Comparison of ENCODE assay signal across 24 mouse cellular contexts in the genomic region with DNA sequence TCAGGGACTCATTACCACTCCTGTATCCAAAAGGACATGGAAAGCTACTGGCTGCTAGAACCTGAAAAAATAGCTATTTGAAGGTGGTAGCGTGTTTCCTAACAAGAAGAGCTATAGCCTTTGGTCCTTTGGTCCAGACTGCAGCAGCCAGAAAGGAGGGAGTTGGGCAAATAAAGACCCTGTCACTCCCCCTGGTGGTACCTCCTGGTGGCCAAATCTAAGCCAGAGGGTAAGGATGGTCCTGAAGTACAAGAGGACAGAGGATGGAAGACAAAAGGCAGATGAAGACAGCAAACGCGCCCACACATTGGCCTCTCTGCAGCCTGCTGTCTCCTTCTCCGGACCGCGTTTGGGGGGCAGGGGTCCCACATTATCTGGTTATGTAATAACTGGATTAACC.
DNase-seq lines count a peak whose midpoint lies in the region; ATAC-seq and TF ChIP-seq lines count a peak whose summit lies in the region.
"Had no signal": no experiment of that assay in that cellular context is flagged by ENCODE, and none has a peak within 500 bp of the region (broad histone marks: within the 10 kb centered on the region; RNA-seq: fewer than 3 reads in every experiment).

No protein-coding gene starts in this region.

- H3K27ac ChIP-seq in hindbrain, postnatal 0 days = no peak overlapping the region
- no peak overlapping the region for H3K27ac ChIP-seq in hindbrain, embryonic 16.5 days (ENCODE audit: low read depth, low read length)
- H3K27ac ChIP-seq in liver, postnatal 0 days (ENCODE audit: low read depth) = no peak overlapping the region
- no peak overlapping the region for H3K27ac ChIP-seq in liver, embryonic 12.5 days
- H3K27ac ChIP-seq: embryonic facial prominence, embryonic 15.5 days; gastrocnemius, adult 2 months; heart, embryonic 13.5 days; lung, embryonic 15.5 days; macrophage; midbrain, embryonic 10.5 days; neural tube, embryonic 13.5 days had no signal

- no peak overlapping the region for H3K4me3 ChIP-seq in hindbrain, postnatal 0 days (ENCODE audit: low read length)
- H3K4me3 ChIP-seq in hindbrain, embryonic 16.5 days (ENCODE audit: low read length) = no peak overlapping the region
- no peak overlapping the region for H3K4me3 ChIP-seq in liver, postnatal 0 days (ENCODE audit: low read depth, low read length)
- no peak overlapping the region for H3K4me3 ChIP-seq in liver, embryonic 12.5 days
- H3K4me3 ChIP-seq in E14TG2a.4 (replicated peaks; ENCODE audit: low read length) = no peak overlapping the region
- H3K4me3 ChIP-seq: embryonic facial prominence, embryonic 15.5 days; gastrocnemius, adult 2 months; heart, embryonic 13.5 days; lung, embryonic 15.5 days; midbrain, embryonic 10.5 days; neural tube, embryonic 13.5 days had no signal

- no peak for ATAC-seq in hindbrain, postnatal 0 days
- ATAC-seq in hindbrain, embryonic 16.5 days = no peak
- ATAC-seq in liver, postnatal 0 days = no peak
- no peak for ATAC-seq in liver, embryonic 12.5 days
- ATAC-seq: activated CD4-positive, CD25-positive, alpha-beta regulatory T cell, adult 4 months had no signal

- no peak overlapping the region for H3K4me2 ChIP-seq in hindbrain, postnatal 0 days (ENCODE audit: low read depth, low read length)
- H3K4me2 ChIP-seq in hindbrain, embryonic 16.5 days (ENCODE audit: low read length) = no peak overlapping the region
- H3K4me2 ChIP-seq in liver, postnatal 0 days (ENCODE audit: low read depth, low read length) = no peak overlapping the region
- H3K4me2 ChIP-seq in liver, embryonic 12.5 days = no peak overlapping the region
- H3K4me2 ChIP-seq: embryonic facial prominence, embryonic 15.5 days; heart, embryonic 13.5 days; lung, embryonic 15.5 days; neural tube, embryonic 13.5 days had no signal

- H3K9me3 ChIP-seq in hindbrain, postnatal 0 days (ENCODE audit: low read length) = no peaks in the 10 kb centered on the region
- no peaks in the 10 kb centered on the region for H3K9me3 ChIP-seq in hindbrain, embryonic 16.5 days (ENCODE audit: control insufficient read depth, low read length)
- H3K9me3 ChIP-seq in liver, postnatal 0 days (ENCODE audit: low read length) = no peaks in the 10 kb centered on the region
- H3K9me3 ChIP-seq in liver, embryonic 12.5 days (replicated peaks) = no peaks in the 10 kb centered on the region
- peaks cover 7% of the 10 kb centered on the region; the same call in 1 of the 2 replicates for H3K9me3 ChIP-seq in E14TG2a.4 (ENCODE audit: low read length)
- H3K9me3 ChIP-seq: embryonic facial prominence, embryonic 15.5 days; lung, embryonic 15.5 days; midbrain, embryonic 10.5 days; neural tube, embryonic 13.5 days had no signal

- H3K27me3 ChIP-seq in hindbrain, postnatal 0 days (ENCODE audit: insufficient read depth, low read length) = no peaks in the 10 kb centered on the region
- no peaks in the 10 kb centered on the region for H3K27me3 ChIP-seq in hindbrain, embryonic 16.5 days (replicated peaks; ENCODE audit: control insufficient read depth, insufficient read depth, low read length)
- H3K27me3 ChIP-seq in liver, postnatal 0 days (ENCODE audit: insufficient read depth, low read length) = no peaks in the 10 kb centered on the region
- H3K27me3 ChIP-seq in liver, embryonic 12.5 days (replicated peaks) = no peaks in the 10 kb centered on the region
- H3K27me3 ChIP-seq in E14TG2a.4 (ENCODE audit: insufficient read depth, low read length) = no peaks in the 10 kb centered on the region
- H3K27me3 ChIP-seq: embryonic facial prominence, embryonic 15.5 days; lung, embryonic 15.5 days; neural tube, embryonic 13.5 days had no signal

- no peaks in the 10 kb centered on the region for H3K4me1 ChIP-seq in hindbrain, postnatal 0 days (ENCODE audit: insufficient read depth, low read length)
- no peaks in the 10 kb centered on the region for H3K4me1 ChIP-seq in hindbrain, embryonic 16.5 days (ENCODE audit: control insufficient read depth, insufficient read depth, low read depth, low read length)
- no peaks in the 10 kb centered on the region for H3K4me1 ChIP-seq in liver, postnatal 0 days (ENCODE audit: insufficient read depth)
- no peaks in the 10 kb centered on the region for H3K4me1 ChIP-seq in liver, embryonic 12.5 days
- no peaks in the 10 kb centered on the region for H3K4me1 ChIP-seq in E14TG2a.4 (replicated peaks; ENCODE audit: low read depth, low read length)
- H3K4me1 ChIP-seq: embryonic facial prominence, embryonic 15.5 days; heart, embryonic 13.5 days; lung, embryonic 15.5 days; midbrain, embryonic 10.5 days; neural tube, embryonic 13.5 days had no signal

- TF ChIP-seq CTCF in hindbrain, postnatal 0 days (IDR thresholded peaks at IDR 0.05; ENCODE audit: low read depth) = peak; percentile 63
- TF ChIP-seq CTCF in liver, postnatal 0 days (IDR thresholded peaks at IDR 0.05; ENCODE audit: low read depth) = peak; percentile 15; the same call in 1 of the 2 replicates
- peak; percentile 24 for TF ChIP-seq CTCF in E14TG2a.4 (conservative IDR thresholded peaks at IDR 0.05; ENCODE audit: low read length)
- peak; percentile 39; the same call in 1 of the 2 replicates for TF ChIP-seq CTCF in brain, embryonic 14.5 days (IDR thresholded peaks at IDR 0.05; ENCODE audit: borderline replicate concordance, extremely low read depth, insufficient read depth, insufficient read length)

- no peak for TF ChIP-seq EP300 in liver, postnatal 0 days (IDR thresholded peaks at IDR 0.05; ENCODE audit: low read depth)

- H3K9ac ChIP-seq in hindbrain, postnatal 0 days (replicated peaks; ENCODE audit: low read length) = no peak overlapping the region
- H3K9ac ChIP-seq in hindbrain, embryonic 16.5 days (ENCODE audit: low read depth, low read length) = no peak overlapping the region
- H3K9ac ChIP-seq in liver, postnatal 0 days (replicated peaks) = no peak overlapping the region
- H3K9ac ChIP-seq in liver, embryonic 12.5 days = no peak overlapping the region
- H3K9ac ChIP-seq: embryonic facial prominence, embryonic 15.5 days; heart, embryonic 13.5 days; lung, embryonic 15.5 days; neural tube, embryonic 13.5 days had no signal

- TF ChIP-seq POLR2A in brain, embryonic 14.5 days (IDR thresholded peaks at IDR 0.05; ENCODE audit: borderline replicate concordance, extremely low read depth, insufficient read depth, insufficient read length, poor library complexity, severe bottlenecking) = no peak

- 71% methylated on average over 6 of the region's 6 CpGs for WGBS in hindbrain, postnatal 0 days
- WGBS in hindbrain, embryonic 16.5 days = 64% methylated on average over 6 of the region's 6 CpGs
- 63% methylated on average over 6 of the region's 6 CpGs for WGBS in liver, postnatal 0 days (ENCODE audit: insufficient replicate concordance)
- WGBS in liver, embryonic 12.5 days (ENCODE audit: insufficient replicate concordance) = 67% methylated on average over 6 of the region's 6 CpGs

- no peaks in the 10 kb centered on the region for H3K36me3 ChIP-seq in hindbrain, postnatal 0 days (ENCODE audit: insufficient read depth, low read length)
- H3K36me3 ChIP-seq in hindbrain, embryonic 16.5 days (ENCODE audit: control insufficient read depth, insufficient read depth, low read length) = no peaks in the 10 kb centered on the region
- no peaks in the 10 kb centered on the region for H3K36me3 ChIP-seq in liver, postnatal 0 days (replicated peaks; ENCODE audit: insufficient read depth, low read length)
- no peaks in the 10 kb centered on the region for H3K36me3 ChIP-seq in liver, embryonic 12.5 days
- H3K36me3 ChIP-seq in E14TG2a.4 (ENCODE audit: insufficient read depth, low read length) = no peaks in the 10 kb centered on the region
- H3K36me3 ChIP-seq: embryonic facial prominence, embryonic 15.5 days; heart, embryonic 13.5 days; lung, embryonic 15.5 days; midbrain, embryonic 10.5 days; neural tube, embryonic 13.5 days had no signal

- DNase-seq in hindbrain, postnatal 0 days (ENCODE audit: low spot score) = peak; percentile 27
- no peak for DNase-seq in liver, postnatal 0 days
- peak; percentile 27 for DNase-seq in brain, embryonic 14.5 days (ENCODE audit: low read depth)
- no peak for DNase-seq in layer of hippocampus, postnatal 14 days (ENCODE audit: low spot score in 2 of 2)
- DNase-seq: adrenal gland, postnatal 14 days; B cell, adult 2 months; cerebellum, adult 18-20 months; cerebellum, postnatal 36 days; gastrocnemius, adult 2 months; heart, adult 11 months; heart, postnatal 36 days; kidney, adult 8-10 months; kidney, postnatal 36 days; thymus, adult 18-20 months had no signal

Comparison
In these comparisons a context has a peak if more than half of its experiments do, and no peak if none do; other contexts are left out.
1. DNase-seq: peak in hindbrain, postnatal 0 days (single experiment) and brain, embryonic 14.5 days (single experiment); none in liver, postnatal 0 days (single experiment) and layer of hippocampus, postnatal 14 days (0 of 2).
2. Peak in every context shown above with its lines, with median percentiles within 50 percentile points of each other: CTCF ChIP-seq.